Mouse (Mus musculus): ENCODE data around the gene Sema6d.

Gene Sema6d

GRCm38 (mm10) chr2:124620470-124620869, 530.7 kb downstream of the Sema6d start:
- DNase-seq: peak; percentile 34

DNA sequence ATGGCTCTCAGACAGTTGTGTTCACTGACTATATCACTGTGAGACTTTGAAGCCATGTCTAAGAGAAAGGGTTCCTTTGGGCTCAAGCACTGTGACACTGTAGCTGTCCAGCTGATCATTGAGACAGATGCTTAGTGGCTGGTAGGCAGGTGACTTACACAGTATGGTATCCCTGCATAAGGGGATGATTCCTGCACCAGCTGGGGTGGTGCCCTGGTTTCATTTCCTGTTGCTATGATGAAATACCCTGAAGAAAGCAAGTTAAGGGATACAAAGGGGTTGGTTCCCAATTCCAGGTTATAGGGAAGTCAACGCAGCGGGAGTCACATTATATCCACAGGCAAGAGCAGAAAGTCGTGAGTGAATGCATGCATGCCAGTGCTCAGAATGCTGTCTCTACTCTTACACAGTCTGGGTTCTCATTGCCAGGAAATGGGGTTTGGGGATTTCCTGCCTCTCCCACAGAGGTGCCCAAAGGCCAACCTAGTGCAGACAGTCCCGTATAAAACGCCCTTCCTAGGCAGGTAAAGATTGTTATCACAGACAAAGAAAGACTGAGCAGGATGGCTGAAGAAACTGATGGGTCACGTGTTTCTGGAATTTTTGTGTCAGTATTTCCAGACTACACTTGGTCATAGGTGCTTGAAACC, 532.3 kb downstream of the Sema6d start:
- DNase-seq: peak; percentile 31

DNA sequence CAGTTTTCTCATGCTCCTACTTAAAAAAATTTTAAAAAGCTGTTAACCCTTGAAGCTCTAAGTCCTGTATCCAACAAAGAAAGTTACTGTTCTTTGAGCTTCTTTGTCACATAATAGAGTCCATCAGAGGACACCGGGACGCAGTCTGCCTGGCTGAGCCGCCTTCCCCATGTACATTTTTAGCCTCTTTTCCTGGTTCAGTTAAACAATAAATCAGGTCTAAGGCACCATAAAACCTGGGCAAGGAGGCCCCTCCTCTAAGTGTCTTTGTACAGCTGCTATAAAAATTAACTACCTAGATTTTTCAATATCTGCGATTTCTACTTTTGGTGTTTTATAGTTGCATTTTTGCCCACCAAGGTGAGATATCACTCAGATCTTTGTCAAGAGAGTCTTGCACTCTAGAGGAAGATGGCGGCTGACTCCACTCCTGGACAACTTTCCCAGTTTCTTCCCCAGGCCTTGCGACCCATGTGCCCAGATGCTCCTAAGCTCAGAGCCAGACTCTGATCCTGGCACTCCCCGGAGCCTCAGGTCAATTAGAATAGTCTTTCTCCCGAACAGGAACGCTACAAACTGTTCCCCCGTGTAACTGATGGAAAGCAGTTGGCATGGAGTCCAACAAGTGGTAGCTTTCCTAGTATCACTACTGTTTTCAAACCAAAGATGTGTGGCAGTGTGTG, 534.6 kb downstream of the Sema6d start:
- no peak for DNase-seq

DNA sequence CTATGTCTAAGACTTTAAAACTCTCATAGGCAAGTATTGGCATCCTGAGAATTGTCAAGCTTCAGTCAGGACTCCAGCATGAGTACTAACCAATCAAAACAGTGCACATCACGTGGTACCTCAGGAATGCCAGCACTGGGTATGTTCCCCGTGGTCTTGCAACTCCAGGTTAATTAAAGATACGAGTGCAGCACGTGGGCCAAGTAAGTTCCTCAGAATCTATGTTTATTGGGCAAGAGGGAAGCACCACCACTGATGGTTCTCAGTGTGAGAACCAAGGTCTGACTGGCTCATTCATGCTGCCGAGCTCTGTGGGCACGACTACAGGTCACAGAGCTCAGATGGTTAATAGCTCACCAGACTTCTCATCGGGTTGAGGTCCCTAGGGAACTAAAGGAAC, 536.7 kb downstream of the Sema6d start:
- no peak for DNase-seq

- DNase-seq: no peak
Measured at GRCm38 (mm10) chr2:124627664-124628063, 537.9 kb downstream of the Sema6d start.

- DNase-seq: no peak
Measured at GRCm38 (mm10) chr2:124628701-124629100, 538.9 kb downstream of the Sema6d start.

DNA sequence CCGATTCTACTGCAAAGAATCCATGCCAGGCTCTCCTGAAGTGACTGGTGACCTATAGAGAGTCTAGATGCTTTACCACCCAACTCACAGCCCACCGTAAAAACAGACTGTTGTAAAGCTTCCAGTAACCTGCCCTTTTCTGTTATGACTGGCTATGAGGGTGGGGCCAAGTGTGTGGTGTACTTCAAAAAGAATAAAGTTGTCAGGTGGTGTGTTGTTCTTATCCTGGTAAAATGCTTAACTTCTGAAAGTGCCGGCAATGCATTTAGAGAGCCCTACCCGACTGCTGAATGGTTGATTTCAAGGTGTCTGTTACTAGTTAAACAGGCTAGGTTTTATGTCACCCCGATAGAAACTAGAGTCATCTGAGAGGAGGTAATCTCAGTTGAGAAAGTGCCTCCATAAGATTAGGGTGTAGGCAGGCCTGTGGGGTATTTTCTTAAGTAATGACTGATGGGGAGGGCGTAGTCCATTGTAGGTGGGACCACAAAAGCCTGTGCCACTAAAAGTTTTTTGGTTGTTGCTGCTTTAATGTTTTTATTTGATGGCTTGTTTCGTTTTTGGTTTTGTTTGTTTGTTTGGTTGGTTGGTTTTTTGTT, 544.7 kb downstream of the Sema6d start:
- DNase-seq: no peak

DNA sequence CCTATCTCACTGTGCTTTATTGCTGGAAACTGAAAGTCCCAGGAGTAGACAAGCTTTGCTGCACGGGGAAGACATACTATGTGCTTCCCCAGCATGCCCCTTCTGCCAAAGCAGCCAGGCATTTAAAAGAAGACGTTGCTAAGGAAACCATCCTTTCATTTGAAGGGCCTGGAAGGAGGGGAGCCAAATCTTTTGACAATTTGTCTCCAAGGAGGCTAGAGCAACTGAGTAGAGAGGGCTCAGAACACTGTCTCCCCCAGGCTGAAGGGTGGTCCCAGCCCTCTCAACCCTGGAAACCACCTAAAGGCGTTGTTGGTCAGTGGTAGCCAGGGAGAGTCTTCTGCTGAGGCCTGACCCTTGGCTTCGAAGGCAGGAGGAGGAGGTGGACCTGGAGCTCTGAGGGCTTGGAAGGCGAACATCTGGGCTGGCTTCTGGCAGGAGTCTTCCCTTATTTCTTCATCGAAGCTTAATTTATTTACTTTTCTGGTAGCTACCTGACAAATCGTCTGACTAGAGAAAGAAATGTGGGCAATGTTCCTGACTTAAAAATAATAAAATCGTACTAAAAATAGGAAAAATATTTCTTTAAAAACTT, 545.6 kb downstream of the Sema6d start:
- DNase-seq: no peak

DNA sequence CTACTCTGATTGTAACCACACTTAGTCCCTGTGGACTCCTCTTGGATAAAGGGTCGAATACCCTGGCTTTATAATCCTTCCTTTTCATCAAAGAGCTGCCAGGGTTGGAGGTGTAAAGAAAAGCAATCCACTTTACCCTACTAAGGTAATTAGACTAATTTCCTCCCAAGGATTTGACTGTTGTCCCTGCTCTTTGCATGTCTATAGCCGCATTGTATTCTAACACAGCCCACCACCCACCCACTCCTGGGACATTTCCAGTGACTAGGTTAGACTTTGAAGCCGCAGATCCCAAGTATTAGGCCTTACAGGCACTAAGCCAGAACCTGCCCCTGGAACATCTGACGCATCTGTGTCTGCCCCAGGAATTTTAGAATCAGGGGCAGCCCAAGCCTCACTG, 547.3 kb downstream of the Sema6d start:
- DNase-seq: no peak

- DNase-seq: no peak
Measured at GRCm38 (mm10) chr2:124639221-124639963, 549.6 kb downstream of the Sema6d start.

GRCm38 (mm10) chr2:124640500-124641193, 550.9 kb downstream of the Sema6d start:
- no peak for DNase-seq

DNA sequence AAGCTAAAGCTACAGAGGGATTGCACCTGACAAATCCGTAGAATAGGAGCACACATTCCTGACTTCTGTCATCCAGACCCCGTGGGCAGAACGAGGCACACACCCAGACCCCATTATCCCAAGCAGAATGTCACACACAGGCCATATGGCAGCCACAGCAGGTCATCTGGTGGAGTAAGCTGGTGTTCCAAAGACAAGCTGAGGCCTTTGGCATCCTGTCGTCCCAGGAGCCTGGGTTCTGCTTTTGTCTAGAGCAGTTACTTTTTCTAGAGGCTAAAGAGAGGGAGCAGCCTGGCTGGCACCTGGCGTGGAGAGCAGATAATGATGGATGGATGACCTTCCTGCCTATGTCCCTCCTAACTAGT, 551.4 kb downstream of the Sema6d start:
- DNase-seq: no peak

- DNase-seq: no peak
Measured at GRCm38 (mm10) chr2:124642131-124642530, 552.4 kb downstream of the Sema6d start.

GRCm38 (mm10) chr2:124650609-124651008, 560.8 kb downstream of the Sema6d start:
- DNase-seq: no peak

DNA sequence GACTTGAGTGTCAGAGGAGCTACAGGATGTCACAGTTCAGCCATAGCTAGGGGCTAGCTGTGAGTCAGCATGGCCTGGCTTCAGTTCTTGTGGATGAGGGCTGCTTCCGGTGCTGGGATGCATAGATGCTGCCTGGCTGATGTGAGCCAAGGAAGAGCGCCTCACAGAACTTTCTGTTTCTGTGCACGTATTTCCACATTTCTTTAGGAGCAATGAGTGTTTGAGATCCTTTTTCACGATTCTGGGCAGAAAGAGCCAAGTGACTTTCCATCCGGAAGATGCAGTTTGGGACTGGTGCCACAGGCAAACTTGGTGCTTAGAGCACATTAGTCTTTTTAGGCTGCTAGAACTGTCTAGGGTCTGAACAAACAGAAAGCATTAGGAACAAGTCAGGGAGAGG, 561.4 kb downstream of the Sema6d start:
- DNase-seq: peak; percentile 34

DNA sequence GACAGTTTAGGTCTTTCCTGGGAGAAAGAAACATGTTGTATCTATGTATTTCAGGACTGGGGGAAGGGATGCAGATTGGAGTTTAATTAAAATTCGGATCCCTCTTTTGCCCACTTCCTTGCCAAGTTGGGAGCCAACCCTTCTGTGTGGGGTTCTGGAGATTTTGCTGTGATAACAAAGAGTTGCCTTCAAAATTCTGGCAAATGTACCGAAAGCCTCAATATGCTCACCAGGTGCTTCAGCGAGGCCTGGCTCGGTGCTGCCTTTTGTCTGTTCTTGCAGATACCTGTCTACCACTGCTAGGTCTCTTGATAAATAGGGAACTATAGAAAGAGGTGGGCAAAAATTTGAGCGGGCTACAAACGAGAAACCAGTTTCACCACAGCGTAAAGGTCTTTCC, 563.4 kb downstream of the Sema6d start:
- DNase-seq: no peak

DNA sequence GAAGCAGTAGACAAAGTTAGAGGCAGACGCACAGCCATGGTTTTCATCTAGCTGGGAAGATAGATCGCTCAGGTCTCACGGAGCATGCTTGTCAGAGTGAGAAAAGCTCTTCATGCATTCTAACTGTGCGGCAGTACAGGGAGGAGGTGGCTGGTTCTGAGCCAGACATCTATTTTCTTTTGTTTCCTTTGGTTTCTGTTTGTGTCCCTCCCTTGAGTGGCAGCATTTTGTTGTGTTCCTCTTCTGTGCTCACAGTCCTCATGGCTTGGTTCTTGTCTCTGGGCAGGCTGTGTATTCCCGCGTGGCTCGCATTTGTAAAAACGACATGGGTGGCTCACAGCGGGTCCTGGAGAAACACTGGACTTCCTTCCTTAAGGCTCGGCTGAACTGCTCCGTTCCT, 567.6 kb downstream of the Sema6d start:
- no peak for DNase-seq

- no peak for DNase-seq
Measured at GRCm38 (mm10) chr2:124658374-124658773, 568.6 kb downstream of the Sema6d start.

- DNase-seq: no peak
Measured at GRCm38 (mm10) chr2:124659601-124660000, 569.8 kb downstream of the Sema6d start.

- no peak for DNase-seq
Measured at GRCm38 (mm10) chr2:124660686-124661085, 570.9 kb downstream of the Sema6d start.

GRCm38 (mm10) chr2:124661316-124661715, 571.5 kb downstream of the Sema6d start:
- DNase-seq: no peak

- no peak for DNase-seq
Measured at GRCm38 (mm10) chr2:124662257-124662656, 572.5 kb downstream of the Sema6d start.

DNA sequence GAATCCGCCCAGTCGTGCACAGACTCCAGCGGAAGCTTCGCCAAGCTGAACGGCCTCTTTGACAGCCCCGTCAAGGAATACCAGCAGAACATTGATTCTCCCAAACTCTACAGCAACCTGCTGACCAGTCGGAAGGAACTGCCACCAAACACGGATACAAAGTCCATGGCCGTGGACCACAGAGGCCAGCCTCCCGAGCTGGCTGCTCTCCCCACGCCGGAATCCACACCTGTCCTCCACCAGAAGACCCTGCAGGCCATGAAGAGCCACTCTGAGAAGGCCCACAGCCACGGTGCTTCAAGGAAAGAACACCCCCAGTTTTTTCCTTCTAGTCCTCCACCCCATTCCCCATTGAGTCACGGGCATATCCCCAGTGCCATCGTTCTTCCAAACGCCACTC, 574.4 kb downstream of the Sema6d start:
- DNase-seq: no peak
